Mouse (Mus musculus) adrenal gland, postnatal 10 days (tissue): Measurements from ENCODE around the gene Ddx27. TPM values are rescaled to one million over a fixed set of nuclear protein-coding genes. Genes with fewer than 3 reads are reported as not detected.
"Not testable (repeated sequence)": the region's sequence is repeated elsewhere in the genome, so short reads cannot be mapped to it uniquely, and the experiment has no call there.

Experiments used
- DNase-seq: peaks from one replicate; pipeline ENCODE4 v3.0.0; 2021; ENCODE audit warnings: mixed read lengths
- long read RNA-seq, 2 experiments: library from polyadenylated mRNA; stranded (forward); transcript quantifications; one replicate each; pipeline ENCODE4 v2.0.0; 2021
- total RNA-seq, 2 experiments: library from RNA; stranded (reverse); gene quantifications; 2 replicates each; pipeline ENCODE4 v1.2.3; 2021

Gene Ddx27
- 10 to 100 TPM; 32.1 to 34.6 TPM for total RNA-seq
- long read RNA-seq, experiment 1, transcript Ddx27-201 (21 exons, 2,714 nt), result major isoform, 47 of 66 reads
- long read RNA-seq, experiment 1, partial matches to known transcripts, result 14 of 66 reads
- long read RNA-seq, experiment 1, other reads (novel, unspliced or antisense), result 5 of 66 reads
- long read RNA-seq, experiment 2, transcript Ddx27-201 (21 exons, 2,714 nt), result major isoform, 24 of 34 reads
- long read RNA-seq, experiment 2, partial matches to known transcripts, result 5 of 34 reads
- long read RNA-seq, experiment 2, other reads (novel, unspliced or antisense), result 4 of 34 reads

DNA sequence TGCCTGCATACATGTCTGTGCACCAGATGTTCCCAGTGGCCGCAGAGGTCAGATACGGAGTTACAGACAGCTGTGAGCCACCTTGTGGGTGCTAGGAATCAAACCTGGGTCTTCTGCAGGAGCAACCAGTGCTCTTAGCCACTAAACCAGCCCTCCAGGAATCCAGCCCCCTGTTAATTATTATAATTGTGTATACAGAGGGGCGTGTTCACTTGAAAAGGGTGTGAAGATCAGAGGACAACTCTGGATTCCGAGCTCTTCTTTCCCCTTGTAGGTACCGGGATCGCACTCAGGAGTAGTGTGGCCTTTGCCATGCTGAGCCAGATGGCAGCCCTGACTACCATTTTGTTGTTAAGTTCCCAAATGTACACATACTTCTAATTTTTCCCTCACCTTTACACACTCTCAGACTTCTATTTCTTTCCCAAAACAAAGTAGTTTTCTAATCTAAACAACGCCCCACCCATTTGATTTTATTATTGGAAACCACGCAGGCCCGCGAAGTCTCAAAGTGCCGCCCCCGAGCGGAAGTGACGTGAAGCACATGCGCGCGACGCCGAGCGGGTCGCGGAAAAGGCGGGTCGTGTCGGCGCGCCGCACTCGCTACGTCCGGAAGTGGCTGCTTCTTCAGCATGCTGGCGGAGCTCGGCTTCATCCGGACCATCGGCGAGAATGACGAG, at the start of gene Ddx27:
Gene Ddx27 (plus strand): TSS at position 492 of the 680 bp plus-strand sequence.
- DNase-seq, result peak; percentile 96

GRCm38 (mm10) chr2:166973153-166973552, 41.8 kb upstream of the Ddx27 start:
- DNase-seq, result no peak

GRCm38 (mm10) chr2:166974177-166974872, 40.7 kb upstream of the Ddx27 start:
- no peak for DNase-seq

DNA sequence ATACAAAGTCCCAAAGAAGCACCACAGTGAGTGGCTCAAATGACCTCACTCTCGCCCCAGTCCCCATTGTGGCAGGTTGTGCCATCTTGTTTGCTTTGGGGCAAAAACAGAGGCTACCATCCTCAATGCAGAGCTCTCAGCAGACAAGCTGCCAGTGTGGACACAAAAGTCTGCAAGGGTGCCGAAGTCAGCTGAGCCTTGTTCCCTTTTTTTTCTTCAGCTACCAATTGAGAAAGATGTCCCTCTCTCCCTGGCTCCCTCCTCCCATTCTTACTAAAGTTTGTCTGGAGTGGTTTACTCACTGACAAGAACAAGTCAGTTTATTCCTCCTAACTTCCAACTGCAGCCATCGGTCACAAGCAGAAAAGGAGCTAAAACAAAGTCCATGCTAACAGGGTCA, 38.6 kb upstream of the Ddx27 start:
- no peak for DNase-seq

DNA sequence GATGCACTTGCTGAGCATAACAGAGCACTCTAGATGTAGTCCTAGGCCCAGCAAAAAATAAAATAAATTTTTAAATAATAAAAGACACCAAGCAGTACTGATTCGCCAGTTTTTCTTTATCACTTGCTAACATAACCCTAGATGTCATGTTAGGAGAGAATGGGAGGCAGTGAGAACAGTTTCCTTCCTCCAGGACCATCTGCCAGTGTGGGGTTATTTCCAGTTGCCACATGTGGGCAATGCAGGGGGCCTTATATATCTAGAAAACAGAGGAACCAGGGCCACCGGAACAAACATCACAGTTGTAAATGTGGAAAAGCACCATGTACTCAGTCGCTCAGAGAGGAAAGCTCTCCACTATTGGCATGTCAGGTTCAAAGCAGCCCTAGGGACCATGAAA, 37.5 kb upstream of the Ddx27 start:
- DNase-seq, result no peak

GRCm38 (mm10) chr2:166980161-166980560, 34.8 kb upstream of the Ddx27 start:
- no peak for DNase-seq

DNA sequence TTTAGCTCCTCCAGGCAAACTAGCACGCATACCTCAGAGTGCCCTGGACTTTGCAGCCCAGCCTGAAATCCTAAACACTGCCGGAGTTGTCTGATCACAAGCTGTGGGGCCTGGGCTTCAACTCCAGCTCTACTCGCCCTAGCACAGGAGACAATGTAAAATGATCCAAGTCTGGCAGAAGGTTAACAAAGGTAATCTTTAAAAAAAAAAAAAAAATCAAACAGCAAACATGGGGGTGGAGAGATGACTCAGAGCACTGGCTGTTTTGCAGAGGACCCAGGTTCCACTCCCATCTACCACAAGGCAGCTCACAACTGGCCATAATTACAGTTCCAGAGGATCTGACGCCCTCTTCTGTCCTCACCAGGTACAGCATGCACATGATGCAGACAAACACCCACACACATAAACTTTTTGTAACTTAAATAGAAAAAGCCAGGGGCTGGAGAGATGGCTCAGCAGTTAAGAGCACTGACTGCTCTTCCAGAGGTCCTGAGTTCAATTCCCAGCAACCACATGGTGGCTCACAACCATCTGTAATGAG, 31.6 kb upstream of the Ddx27 start:
- DNase-seq, result no peak

- DNase-seq, result no peak
These were observed 24.1 kb upstream of the Ddx27 start for GRCm38 (mm10) chr2:166990861-166991260.

- no peak for DNase-seq
These were observed 23.0 kb upstream of the Ddx27 start for GRCm38 (mm10) chr2:166991945-166992344.

- DNase-seq, result peak; percentile 44
These were observed 19.8 kb upstream of the Ddx27 start for GRCm38 (mm10) chr2:166995021-166995795.

DNA sequence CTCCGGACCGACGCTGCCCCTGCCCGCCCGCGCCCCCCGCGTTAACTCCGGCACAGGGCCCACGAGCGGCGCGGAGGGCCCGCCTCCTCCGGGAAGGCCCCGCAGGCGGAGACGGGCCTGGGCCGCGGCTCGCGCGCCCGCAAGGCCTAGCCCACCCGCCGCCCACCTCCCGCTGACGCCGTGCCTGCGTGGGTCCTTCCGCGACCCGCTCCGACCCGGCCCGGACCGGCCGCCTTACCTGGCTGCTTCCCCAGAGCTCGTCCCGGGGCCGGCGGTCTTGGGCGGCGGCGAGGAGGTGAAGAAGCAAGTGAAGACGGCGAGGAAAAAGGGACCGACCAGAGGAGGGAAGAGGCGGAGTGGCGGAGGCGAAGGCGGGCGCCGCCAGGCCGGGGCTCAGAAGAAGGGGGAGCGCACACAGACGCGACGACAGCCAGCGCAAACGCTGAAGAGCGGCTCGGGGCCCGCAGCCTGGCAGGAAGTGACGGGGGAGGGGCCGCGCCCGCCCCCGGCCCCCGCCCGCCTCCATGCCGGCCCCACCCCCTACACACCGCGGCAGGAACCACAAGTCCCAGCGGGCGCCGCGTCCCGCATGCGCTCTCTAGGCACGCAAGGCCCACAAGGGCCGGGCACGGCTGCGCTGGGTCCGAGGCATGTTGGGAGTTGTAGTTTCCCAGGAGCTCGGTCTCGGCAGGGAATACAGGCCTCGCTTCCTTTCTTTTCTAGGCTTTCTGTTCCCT, 19.0 kb upstream of the Ddx27 start, which contains the start of gene Stau1:
Gene Stau1 (minus strand): TSS at position 504 of the 737 bp plus-strand sequence.
- peak; percentile 97 for DNase-seq

GRCm38 (mm10) chr2:166996533-166996894, 18.5 kb upstream of the Ddx27 start:
- DNase-seq, result no peak

DNA sequence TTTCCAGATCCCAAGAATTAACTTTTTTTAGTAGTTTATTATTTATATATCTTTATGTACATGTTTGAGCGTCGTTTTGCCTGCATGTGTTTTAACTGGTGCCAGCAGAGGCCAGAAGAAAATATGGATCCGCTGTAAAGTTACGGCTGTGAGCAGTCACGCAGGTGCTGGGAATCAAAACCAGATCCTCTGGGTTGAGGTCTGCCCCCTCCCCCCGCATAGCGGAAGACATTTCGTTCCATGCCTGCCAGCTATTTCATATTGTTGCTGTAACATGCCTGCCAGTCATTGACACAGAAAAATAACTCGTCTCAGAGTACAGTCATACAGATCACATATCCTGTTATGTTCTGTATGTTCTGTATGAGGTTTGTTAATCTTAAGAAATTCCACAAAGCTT, 13.5 kb upstream of the Ddx27 start:
- DNase-seq, result no peak

GRCm38 (mm10) chr2:167004099-167004854, 10.7 kb upstream of the Ddx27 start:
- peak; percentile 80 for DNase-seq

DNA sequence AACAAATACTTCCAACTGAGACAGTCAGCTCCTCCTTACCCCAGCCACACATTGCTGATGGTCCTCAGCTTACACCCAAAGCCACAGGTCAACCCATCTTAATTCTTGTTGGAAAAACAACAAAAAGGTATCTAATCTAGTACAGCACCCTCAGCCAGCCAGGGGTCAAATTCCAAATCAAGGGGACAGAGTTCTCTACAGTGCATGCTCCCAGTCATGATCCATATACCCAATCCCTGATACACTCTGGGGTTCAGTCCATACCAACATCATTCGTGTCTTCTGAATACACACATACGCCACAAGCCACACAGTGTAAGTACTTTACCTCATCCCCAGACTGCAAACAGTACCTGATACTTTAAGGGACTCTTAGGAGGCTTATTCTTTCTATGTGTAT, 8.6 kb upstream of the Ddx27 start:
- DNase-seq, result no peak

GRCm38 (mm10) chr2:167007001-167007491, 7.9 kb upstream of the Ddx27 start:
- no peak for DNase-seq

- DNase-seq, result not testable (repeated sequence)
These were observed 7.4 kb upstream of the Ddx27 start for GRCm38 (mm10) chr2:167007565-167007964.

- no peak for DNase-seq
These were observed 5.5 kb upstream of the Ddx27 start for GRCm38 (mm10) chr2:167009483-167009882.

DNA sequence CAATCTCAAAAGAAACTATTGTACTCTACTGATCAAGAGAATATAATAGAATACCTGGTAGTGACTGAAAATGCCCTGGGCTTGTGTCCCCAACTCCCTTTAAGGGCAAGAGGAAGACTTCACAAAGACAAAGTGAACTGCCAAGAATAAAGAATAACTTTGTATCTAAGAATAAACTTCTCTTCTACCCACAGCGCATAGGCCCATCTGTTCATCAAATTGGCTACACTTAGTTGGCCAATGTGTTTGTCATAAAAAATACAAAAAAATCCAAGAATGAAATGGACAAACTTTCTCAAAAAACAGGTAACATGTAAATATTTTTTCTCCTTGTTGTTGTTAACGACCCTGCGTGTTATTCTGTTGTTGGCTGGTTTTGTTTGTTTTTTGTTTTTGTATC, 4.4 kb upstream of the Ddx27 start:
- no peak for DNase-seq

DNA sequence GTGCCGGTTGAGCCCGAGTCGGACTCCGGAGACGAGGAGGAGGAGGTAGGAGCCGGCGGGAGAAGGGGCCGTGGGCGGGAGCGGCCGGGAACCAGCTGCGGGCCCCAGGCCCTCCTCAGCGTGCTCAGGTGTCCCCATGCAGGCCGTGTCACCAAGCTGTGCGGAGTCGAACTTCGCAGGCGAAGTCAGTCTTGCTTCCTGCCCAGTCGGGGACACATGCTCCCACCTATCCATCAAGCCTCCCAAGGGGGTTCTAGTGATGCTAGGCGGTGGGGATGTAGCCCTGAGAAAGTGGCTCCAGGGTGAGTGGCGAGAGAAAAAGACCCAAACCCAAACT, 357 bp downstream of the Ddx27 start:
- DNase-seq, result no peak

- no peak for DNase-seq
These were observed 4.4 kb downstream of the Ddx27 start for GRCm38 (mm10) chr2:167019396-167019795.
